Mouse (Mus musculus): Measurements from ENCODE around the gene Psmb8.

DNA sequence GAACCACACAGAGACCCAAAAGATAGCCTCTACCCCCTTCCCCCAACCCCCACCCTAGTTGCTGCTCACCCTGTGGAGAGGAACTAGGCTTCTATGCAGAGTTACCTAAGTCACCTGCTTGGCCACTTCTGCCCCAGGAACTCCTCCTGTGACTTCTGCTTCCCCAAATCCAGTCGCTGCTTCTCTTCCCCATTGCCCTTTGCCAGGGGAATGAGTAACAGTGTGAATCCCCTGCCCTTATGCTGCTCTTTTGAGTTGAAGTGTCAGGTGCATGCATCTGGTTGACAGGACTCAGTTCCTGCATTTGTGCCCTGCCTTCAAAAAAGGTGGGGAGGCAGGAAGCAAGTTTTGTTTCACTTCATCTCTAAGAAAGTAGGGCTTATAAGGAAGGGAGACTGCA lies 23.4 kb upstream of the Psmb8 start:
- no peak for TF ChIP-seq POLR2A (IDR thresholded peaks at IDR 0.05; ENCODE audit: insufficient read length, low read depth)
- no peak for TF ChIP-seq TCF12 (IDR thresholded peaks at IDR 0.05; ENCODE audit: insufficient read depth, poor library complexity, severe bottlenecking)
- TF ChIP-seq MYOD1 (IDR thresholded peaks at IDR 0.05; ENCODE audit: control insufficient read depth in 1 of 3, insufficient read length in 2 of 3, low read depth in 2 of 3) = no peak
- TF ChIP-seq E2F4 (IDR thresholded peaks at IDR 0.05; ENCODE audit: insufficient read depth) = no peak
- no peak for TF ChIP-seq POLR2AphosphoS2 (IDR thresholded peaks at IDR 0.05; ENCODE audit: insufficient read length, low read depth)
- no peak for TF ChIP-seq CEBPB (IDR thresholded peaks at IDR 0.05; ENCODE audit: insufficient read depth, poor library complexity, severe bottlenecking)
- no peak for TF ChIP-seq USF1 (IDR thresholded peaks at IDR 0.05; ENCODE audit: low read depth)
- no peak for TF ChIP-seq REST (IDR thresholded peaks at IDR 0.05; ENCODE audit: insufficient read depth, insufficient read length)
- TF ChIP-seq MYOG (IDR thresholded peaks at IDR 0.05; ENCODE audit: control insufficient read depth in 1 of 3, insufficient read depth in 1 of 3, insufficient read length in 2 of 3, low read depth in 2 of 3) = no peak
- no peak for TF ChIP-seq MAX (IDR thresholded peaks at IDR 0.05; ENCODE audit: low read depth)
